Mouse (Mus musculus) thymus, postnatal 0 days (tissue): Measurements from ENCODE around the gene Adh6a. TPM values are rescaled to one million over a fixed set of nuclear protein-coding genes. Genes with fewer than 3 reads are reported as not detected.
A peak's percentile ranks its signal among the peaks of the same experiment; 100 is the strongest.

Experiments
- DNase-seq: peaks from one replicate; pipeline ENCODE4 v3.0.0-alpha.2; 2015; ENCODE audit warnings: low spot score
- polyA plus RNA-seq: library from polyadenylated mRNA; unstranded; fragments of >200 nt; fragmentation: Nextera tagmentation; extraction: Ambion mirVana; gene quantifications from 2 replicates; pipeline ENCODE4 v1.2.1, GENCODE M21; 2015

Gene Adh6a
- 0.40 and 0.46 TPM in 2 replicates for polyA plus RNA-seq

DNA sequence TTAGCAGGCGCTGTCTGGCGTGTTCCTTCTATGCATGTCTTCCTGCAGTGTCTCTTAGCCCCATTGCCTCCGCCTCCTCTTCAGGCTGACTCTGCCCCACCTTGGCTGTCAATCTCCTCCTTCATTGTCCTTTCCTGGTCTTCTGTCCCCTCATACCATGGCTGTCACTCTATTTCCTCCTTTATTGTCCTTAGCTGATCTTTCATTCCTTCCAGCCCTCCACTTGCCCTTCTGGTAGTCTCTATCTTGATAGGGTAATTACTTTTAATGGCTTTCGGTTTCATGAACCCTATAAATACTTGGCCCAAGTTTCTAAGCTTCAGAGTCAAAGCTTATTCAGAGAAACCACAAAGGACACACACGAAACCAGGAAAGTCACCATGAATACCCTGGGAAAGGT, at the start of gene Adh6a:
Gene Adh6a, plus strand, starts transcription at position 322 of the 400 bp plus-strand sequence.
- no peak for DNase-seq

DNA sequence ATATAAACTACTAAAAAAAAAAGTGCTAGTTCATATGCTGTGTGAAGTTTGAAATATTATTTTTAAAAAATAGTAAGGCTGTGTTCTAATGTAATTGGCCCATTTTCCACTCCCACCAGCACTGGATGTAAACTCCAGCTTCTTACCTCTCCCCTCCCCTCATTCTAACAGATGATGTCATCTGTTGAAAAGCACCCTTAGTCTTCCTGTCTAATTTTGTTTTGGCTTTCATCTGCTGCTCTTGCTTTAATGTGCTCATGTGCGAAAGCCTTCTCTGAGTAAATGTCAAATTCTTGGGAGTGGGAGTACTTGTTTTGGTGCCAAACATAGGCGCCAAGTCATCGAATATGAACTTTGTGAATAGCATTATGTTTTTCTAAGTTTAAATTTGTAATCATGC, 48.4 kb upstream of the Adh6a start:
- DNase-seq = no peak

DNA sequence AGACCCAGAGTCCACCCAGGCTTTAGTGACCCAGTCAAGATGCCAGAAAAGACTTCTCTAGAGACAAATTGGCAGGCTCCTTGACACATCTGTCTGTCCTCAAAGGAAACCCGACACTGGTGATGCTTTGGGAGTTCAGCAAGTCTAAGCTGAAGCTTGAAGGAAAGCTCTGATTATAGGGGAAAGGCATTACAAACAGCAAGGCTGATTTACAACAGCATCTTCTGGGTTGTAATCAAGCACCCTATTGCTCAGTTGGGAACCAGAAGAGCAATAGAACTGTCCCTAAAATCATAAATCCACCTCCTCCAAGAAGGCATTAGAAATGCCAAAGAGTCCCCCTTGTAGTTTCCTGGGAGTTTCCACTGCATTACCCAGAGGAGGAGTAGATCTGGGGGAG, 42.6 kb upstream of the Adh6a start:
- no peak for DNase-seq

DNA sequence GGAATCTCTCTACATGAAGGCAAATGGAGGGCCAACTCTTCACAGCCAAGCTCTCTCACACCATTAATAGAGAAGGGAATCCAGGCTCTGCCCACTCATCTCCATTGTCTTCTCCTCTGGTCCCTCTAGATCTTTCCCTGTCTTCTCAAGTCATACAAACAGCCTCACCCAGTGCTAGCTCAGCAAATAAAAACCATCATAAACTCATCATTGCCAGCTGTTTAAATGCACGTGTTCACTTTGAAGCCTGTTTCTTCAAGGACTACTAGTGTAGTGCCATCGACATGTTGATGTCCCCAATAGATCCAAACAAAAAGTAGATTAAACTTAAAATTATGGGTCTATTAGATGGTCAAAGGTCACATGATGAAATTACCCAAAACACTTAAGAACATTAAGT, 41.8 kb upstream of the Adh6a start:
- no peak for DNase-seq

DNA sequence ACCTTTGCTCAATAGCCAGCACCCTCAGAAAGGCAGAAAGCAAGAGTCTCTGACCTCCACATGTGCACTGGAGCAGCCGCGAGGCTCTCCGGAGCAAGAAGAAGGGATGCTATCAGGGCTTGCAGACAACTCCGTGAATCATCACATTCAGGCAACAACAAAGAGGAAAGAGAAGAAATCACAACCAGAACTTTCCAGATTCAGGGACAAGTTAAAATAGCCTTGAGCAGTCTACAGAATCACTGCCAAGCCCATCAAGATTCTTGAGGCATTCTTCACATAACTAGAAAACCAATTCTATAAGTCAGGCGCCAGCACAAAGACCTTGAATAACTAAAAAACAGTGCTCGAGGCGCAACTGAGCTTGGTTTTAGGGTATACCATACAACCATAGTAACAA, 40.0 kb upstream of the Adh6a start:
- no peak for DNase-seq

DNA sequence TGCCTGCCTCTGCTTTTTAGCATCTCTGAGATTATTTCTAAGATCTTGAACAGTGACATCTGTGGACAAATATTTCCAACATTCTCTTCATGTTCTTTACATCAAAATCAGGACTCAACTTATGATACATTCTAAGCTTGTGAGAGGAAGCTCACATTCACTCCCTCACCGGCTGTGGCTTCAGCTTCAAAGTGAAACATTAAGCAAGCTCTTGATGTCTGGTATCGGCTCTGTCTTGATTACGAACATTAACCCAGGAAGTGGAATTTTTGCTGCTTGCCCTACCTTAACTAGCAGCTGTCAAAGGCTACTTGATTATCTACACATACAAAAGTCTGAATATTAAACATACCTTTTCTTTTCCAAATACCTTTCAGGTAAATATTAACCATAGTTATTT, 38.0 kb upstream of the Adh6a start:
- DNase-seq = peak; percentile 29

DNA sequence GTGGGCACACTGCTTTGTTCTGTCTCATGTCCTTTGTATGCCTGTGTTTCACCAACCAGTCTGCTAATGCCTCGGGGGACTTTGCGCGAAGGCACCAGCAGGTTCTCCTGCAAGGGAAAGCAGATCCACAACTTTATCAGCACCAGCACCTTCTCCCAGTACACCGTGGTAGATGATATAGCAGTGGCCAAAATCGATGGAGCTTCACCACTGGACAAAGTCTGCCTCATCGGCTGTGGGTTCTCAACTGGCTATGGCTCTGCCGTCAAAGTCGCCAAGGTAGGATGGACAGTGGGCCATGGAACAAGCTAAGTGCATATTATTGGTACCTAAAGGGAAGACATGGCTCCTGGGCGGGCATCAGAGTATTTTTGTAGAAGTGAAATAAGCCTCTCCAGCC, 30.5 kb upstream of the Adh6a start:
- DNase-seq = no peak

DNA sequence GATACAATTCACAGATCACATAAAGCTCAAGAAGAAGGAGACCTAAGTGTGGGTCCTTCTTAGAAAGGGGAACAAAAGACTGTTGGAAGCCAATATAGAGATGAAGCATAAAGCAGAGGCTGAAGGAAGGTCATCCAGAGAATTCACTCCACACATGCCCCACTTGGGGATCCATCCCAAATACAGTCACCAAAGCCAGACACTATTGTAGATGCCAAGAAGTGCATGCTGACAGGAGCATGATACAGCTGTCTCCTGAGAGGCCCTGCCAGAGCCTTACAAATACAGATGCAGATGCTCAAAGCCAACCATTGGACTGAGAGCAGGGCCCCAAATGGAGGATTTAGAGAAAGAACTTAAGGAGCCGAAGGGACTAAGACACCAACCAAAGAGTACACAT, 29.3 kb upstream of the Adh6a start:
- no peak for DNase-seq

DNA sequence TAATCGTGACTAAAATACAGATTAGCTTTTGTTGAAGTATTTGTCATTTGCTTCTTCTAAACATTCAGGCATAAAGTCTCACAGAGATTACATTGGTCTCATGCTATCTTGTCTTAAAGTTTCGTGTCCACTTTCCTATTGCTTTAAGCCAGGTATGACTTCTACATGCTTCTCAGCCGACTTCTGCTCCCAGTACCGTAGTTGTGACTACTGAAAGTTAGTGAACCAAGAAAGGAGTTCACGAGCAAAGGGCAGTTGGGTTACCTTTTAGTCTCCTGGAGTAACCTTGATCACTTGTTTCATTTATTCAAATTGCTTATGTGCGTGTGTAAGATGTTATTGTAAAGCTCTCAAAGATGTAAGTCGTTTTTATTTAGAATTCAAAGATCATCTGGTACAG, 27.1 kb upstream of the Adh6a start:
- no peak for DNase-seq

DNA sequence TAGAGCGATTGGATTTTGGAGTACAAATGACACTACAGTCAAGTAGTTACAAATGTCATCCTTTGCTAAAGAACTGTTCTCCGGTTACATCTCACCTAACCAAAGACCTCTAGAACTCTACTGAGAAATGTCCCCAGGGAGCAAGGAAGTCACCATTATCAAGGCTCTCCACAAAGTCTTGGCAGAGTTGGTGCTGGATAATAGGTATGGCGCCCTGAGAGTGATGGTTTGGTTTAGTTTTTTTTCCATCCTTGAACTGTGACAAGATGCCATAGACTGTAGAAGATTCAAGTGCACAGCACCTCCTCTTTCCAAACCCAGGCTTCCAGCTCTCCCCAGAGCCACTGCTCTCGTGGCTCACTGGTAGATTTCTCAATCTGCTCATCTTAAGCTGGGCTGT, 25.4 kb upstream of the Adh6a start:
- DNase-seq = no peak

DNA sequence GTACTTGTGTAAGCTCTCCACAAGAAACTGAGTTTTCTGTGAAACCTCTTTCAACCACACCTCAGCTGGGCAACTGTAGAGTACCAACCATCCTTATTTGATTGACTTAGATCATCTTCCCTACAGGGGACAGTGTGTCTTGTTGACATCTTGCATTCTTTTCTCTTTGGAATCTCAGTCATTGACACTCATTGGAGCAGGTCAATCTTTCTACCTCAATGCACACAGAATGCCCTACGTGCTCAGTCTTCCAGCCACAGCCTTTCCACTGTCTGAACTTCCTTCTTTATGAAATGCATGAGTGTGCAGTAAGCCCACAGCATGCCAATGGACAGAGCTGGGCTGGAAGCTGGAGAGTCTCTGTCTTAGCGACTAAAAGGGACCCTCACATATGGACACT, 22.4 kb upstream of the Adh6a start:
- DNase-seq = no peak

DNA sequence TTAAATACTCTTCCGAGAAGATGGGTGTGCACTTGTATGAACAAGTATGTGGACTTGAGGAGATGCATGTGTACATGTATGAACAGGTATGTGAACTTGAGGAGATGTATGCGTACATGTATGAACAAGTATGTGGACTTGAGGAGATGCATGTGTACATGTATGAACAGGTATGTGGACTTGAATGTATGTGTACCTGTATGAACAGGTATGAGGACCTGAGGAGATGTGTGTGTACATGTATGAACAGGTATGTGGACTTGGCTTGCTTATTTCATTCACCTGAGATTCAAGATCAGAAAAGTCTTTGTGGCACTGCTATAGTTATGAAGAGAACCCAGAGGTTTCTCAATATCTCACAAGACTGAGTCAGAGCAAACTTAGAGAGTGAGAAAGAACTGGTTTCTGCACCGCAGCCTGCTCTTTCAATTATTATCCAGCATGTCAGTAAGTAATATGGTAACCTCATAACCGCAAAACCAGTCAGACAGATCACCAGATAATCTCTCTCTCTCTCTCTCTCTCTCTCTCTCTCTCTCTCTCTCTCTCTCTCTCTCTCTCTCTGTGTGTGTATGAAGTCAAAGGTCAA, 21.5 kb upstream of the Adh6a start:
- DNase-seq = no peak

DNA sequence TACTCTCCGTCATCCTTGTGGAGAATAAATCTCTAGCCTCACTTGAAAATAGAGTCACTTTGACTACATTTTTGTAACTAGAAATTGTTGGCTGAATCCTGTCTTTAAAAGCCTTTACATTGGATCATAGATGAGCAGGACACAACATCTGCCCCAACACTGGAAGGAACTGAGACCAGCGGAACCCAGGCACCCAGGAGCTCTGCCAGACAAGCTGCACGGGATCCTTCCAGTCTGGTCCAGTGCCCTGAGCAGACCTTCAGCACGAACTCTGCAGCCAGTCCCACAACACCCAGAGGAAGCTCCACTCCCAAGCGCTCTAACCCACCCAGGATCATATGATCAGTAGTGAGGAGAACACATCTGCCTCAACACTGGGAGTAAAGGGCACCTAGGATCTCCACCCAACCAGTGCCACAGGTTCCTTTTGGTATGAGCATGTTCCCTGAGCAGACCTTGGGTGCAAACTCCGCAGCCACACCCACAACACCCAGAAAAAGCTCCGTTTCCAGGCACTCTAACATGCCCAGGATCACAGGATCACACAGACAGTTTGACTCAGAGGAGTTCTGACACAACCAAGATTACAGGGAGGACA, 19.7 kb upstream of the Adh6a start:
- DNase-seq = no peak

DNA sequence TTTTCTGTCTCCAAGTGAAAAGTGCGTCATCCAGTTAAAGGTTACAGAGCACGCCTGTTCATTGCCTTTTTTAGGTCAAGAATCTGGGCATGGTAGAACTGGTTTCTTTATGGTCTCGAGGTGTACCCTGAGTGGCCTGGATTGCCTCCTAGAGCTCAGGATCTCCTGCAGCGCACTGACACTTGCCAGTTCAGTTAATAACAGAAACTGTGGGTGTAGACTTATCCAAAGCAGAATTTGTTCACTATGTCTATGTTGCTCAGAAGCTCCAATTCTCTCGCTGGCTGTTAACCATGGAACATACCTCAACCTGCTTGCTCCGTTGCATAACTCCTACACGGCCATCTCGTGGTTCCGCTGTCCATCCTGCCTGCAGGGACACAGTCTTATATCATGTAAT, 13.0 kb upstream of the Adh6a start:
- no peak for DNase-seq

DNA sequence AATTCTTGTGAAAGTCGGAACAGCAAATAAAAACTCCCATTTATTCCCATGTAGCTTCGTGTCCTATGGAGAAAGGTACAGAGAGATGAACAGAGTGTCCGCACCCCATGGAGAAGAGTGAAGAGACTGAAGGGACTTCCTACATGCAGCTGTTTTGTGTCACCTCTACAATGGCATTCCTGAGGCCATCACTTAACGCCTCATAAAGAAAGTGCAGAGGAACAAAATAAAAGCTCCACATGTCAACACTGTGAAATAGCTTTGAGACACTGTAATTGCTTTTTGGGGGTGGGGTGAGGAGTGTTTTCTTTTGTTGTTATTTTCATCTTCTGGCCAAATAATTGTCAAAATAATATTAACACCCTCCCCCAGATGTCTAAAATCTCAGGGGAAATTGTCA, 10.4 kb upstream of the Adh6a start:
- no peak for DNase-seq

DNA sequence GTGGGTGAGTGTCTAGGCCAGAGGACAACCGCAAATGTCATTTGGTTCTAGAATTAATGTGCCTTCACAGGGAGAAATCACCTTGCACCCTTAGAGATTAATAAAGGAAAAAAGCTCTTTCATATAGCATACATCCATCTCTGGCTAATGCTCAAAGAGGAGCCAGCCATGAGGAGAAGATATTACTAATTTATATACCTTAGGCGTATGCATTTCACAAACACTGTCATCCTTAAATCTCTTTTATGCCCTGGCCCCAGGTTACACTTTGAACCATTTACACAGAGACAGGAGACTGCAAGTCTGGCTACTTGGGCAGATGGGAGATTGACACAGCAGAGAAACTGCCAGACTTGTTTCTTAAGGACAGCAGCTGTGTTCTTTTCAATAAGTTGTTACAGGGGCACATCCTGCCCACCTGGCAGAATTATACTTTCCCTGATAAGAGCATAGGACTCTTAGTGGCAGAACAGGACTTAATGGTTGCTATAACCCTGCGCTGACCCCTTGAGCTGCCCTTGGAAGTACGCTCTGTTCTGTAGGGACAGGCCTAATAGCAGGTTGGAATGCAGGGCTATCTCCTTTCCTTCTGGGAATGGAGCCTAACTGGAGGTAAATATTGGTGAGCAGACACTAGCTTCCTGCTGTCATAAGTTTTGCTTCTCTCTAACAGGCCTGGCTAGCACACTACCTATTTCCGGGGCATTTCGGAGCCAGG, 9.2 kb upstream of the Adh6a start:
- DNase-seq = no peak

DNA sequence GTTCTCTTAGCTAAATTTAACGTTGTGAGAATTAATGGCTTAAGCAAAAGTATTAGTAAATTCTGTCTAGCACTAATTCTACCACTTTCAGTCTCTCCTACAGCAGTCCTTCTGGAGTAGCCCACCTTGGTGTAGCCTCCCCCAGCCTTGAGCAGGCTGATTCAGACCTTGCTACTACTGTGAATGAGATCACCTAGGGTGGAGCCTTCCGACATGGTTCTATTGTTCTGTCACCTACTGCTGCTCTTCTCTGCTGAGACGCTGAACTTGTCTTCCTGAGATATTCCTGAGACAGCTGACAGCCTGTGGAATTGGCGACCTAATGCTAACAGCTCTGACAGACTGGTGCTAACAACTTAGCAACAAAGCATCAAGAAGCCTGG, 8.6 kb upstream of the Adh6a start:
- DNase-seq = no peak

DNA sequence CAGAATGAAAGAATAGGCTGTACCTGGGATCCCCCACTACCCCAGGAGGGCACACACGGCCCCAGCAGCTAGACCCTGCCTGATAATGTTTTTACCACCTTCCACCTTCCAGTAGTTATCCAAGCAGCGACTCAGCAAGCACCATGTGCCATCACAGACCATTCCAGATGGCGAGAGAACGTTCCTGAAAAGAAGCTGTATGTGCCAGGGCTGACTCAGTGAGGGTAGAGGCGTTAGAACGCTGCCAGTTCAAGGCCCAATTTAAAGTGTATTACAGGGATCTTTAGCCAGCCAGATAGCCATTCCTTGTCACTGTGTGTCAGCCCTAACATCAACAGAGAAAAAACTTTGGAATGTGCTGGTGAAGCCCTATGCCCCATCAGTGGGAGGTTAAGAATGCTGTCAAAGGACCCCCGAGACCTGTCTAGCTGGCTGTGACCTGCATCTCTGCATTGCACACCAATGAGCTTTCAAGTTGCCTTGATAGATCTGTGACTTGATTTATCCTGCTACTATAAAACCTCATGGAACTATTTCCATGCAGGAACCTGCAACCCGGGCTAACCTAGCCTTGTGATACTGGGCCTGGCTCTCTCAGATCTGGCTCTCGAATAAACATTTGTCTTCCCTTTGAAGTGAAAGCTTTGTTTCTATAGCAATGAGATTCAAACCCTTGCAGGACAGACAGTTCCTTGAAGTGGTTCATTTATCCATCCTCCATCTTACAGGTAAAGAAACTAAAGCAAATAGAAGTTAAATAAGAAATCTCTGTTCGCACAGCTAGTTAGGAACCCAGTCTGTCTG, 7.4 kb upstream of the Adh6a start:
- no peak for DNase-seq

DNA sequence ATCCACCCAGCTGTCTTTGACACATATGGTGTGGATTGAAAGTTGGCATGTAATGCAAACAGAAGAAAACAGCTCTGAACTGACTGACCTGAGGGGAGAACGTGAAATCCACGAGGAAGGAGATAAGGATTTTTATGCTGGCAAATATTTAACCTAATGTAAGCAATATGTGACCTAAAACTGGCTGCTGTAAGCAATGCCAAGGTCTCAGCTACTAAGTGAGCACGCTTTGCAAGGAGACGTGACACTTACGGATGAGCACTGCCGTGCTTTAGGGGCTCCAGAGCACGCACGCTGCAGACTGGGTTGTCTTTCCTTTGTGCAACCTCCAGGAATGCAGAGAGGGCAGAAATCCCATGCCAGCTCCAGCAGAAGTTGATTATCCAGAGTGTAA, 6.8 kb upstream of the Adh6a start:
- DNase-seq = no peak

DNA sequence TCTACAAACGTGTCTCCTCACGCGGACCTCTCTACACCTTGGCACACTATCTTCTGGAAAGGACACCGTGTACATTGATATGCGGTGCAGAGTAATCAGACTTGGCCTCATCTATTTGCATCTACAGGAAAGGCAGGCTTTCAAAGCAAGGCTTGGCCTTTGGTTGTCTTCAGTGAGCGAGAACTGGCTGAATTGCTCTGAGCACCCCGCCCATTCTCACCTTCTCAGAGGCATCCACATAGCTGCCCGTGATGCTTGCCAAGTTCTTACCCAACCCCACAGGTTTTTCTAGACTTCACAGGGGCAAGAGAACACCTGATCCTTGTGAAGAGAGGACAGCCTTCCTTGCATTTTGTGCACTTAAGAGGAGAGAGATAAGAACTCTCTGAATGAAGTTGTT, 3.2 kb upstream of the Adh6a start:
- DNase-seq = no peak

DNA sequence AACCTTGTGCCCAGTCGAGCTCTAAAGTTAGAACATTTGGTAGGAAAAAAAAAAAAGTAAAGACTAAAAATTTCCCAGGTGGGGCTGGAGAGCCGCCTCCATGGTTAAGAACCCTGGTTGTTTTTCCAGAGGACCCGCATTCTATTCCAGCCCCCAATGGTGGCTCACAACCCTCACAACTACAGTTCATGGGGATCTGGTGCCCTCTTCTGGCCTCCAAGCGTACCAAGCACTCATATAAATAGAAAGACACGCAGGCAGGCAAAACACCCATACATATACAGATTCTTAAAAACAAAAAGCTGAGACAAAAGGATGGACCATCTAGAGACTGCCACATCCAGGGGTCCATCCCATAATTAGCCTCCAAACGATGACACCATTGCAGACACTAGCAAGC, 2.1 kb upstream of the Adh6a start:
- no peak for DNase-seq

DNA sequence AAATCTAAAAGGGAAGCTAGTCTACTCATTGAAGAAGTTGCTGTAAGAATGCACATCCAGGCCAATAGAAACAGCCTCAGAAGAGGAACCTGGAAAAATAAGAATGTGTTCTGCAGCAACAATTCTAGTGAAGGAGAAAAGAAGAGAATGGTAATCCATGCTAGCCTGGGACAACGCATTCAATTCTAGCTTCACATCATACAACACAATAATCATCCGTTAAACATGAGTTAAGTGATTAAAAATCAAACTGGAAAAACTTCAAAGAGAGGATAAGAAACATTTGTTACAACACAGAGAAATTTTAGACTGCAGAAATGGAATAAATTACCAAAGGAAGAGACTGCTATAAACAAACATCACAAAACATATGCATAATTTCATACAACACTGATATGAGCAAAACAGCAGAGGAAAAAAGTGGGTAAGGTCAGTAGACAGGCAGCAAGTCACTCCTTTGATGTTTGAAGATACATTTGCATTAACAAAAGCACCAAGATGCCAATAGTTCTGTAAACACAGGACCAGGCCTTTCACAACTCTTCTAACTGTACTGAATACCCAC, 3.9 kb downstream of the Adh6a start:
- no peak for DNase-seq
